Mouse (Mus musculus) intestine, embryonic 16.5 days (tissue): ENCODE results near the gene Ccdc185. TPM values are rescaled to one million over a fixed set of nuclear protein-coding genes. Genes with fewer than 3 reads are reported as not detected.

ENCODE experiments used
- ATAC-seq: fragments of 200-750 bp; cut with Nextera tagmentation; 2 replicates; pipeline ENCODE4 v1.8.0; 2017; ENCODE audit warnings: moderate TSS enrichment, moderate library complexity
- H3K27ac ChIP-seq: fragments of 300-500 bp; sonication (generic); 2 replicates; pipeline ENCODE4 v1.5.1; 2014; ENCODE audit warnings: mild to moderate bottlenecking, low read length
- H3K27me3 ChIP-seq: fragments of 300-500 bp; sonication (generic); replicated peaks from 2 replicates; pipeline ENCODE4 v1.6.1; 2014; ENCODE audit warnings: low read length, control low read depth, mixed read lengths; ENCODE audit not compliant: control insufficient read depth, insufficient read depth
- H3K36me3 ChIP-seq: fragments of 300-500 bp; sonication (generic); 2 replicates; pipeline ENCODE4 v1.6.1; 2014; ENCODE audit warnings: low read length, control low read depth; ENCODE audit not compliant: control insufficient read depth, insufficient read depth
- H3K4me1 ChIP-seq: fragments of 300-500 bp; sonication (generic); 2 replicates; pipeline ENCODE4 v1.6.1; 2014; ENCODE audit warnings: low read length, control low read depth, mixed read lengths; ENCODE audit not compliant: control insufficient read depth, insufficient read depth
- H3K4me2 ChIP-seq: fragments of 300-500 bp; sonication (generic); 2 replicates; pipeline ENCODE4 v1.6.1; 2014; ENCODE audit warnings: low read depth, low read length, control low read depth
- H3K4me3 ChIP-seq: fragments of 300-500 bp; sonication (generic); 2 replicates; pipeline ENCODE4 v1.5.1; 2014; ENCODE audit warnings: mild to moderate bottlenecking, low read length
- H3K9ac ChIP-seq: fragments of 300-500 bp; sonication (generic); 2 replicates; pipeline ENCODE4 v1.6.1; 2014; ENCODE audit warnings: low read depth, low read length
- H3K9me3 ChIP-seq: fragments of 300-500 bp; sonication (generic); 2 replicates; pipeline ENCODE4 v1.6.1; 2016; ENCODE audit warnings: low read length, control low read depth; ENCODE audit not compliant: control insufficient read depth
- WGBS: fragments of 180-500 bp; shearing (Covaris S2); extraction: QIAGEN DNeasy Blood & Tissue Kit; methylation state at CpG from one replicate; pipeline ENCODE4 v1.1.7; 2014; 5-methylcytosine and 5-hydroxymethylcytosine counted together
- polyA plus RNA-seq: library from polyadenylated mRNA; unstranded; fragments of >200 nt; fragmentation: Nextera tagmentation; extraction: Ambion mirVana; gene quantifications from 2 replicates; pipeline ENCODE4 v1.2.1, GENCODE M21; 2015

Ccdc185 gene
- polyA plus RNA-seq, 1 experiment from 2014 or later: 0.06 TPM

DNA sequence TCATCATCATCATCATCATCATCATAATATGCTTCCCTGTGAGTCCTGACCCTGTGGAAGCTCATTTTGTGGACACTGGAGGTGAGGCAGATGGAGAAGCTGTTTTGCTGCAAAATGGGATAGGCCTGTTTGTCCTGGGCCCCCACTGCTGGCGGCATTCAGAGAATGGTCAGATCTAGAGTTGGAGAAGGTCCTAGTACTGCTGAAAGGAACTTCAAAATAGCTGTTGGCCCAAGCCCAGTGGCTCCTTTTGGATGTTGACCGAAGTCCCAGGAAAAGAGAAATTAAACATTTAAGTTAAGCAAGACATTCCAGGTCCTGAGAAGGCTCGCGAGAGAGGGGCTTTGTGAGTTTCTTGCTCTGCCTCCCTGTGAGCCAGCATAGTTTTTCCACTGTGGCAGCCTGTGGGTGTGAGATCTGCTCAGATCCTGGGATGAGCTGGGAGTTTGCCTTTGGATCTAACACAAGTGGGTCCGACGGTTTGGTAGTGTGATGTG is 30.1 kb upstream of the Ccdc185 start:
- no peak for ATAC-seq

DNA sequence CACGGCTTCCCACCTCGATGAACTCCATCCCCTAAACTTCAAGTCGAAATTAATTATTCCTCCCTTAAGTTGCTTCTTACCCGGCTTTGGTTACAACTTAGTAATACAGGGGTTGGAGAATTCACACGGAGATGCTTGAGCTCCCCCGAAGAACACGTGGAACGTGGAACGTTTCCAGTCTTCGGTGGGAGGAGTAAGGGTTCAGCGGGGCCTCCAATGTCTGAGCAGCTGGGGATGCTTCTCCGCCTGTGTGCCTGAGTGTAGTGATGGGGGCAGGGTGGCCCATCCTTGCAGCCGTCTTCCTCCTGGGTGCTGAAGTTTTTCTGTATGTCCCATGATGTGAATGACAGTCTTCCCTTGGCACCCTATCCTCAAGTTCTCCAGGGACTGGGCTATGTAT is 29.2 kb upstream of the Ccdc185 start:
- 63% methylated on average over 13 of the region's 13 CpGs for WGBS
- H3K9ac ChIP-seq: no peak overlapping the region

More for the DNA sequence above, 30.1 kb upstream of the Ccdc185 start:
- H3K27me3 ChIP-seq: no peaks in the 10 kb centered on the region
- H3K27ac ChIP-seq: no peak overlapping the region
- no peak overlapping the region for H3K4me2 ChIP-seq
- H3K9ac ChIP-seq: no peak overlapping the region
- 74% methylated on average over 6 of the region's 6 CpGs for WGBS
- no peak overlapping the region for H3K4me3 ChIP-seq
- 0 out of 2 replicates have a peak, but pooled peaks cover 6% of the 10 kb centered on the region for H3K4me1 ChIP-seq
- no peaks in the 10 kb centered on the region for H3K36me3 ChIP-seq
- H3K9me3 ChIP-seq: no peaks in the 10 kb centered on the region

DNA sequence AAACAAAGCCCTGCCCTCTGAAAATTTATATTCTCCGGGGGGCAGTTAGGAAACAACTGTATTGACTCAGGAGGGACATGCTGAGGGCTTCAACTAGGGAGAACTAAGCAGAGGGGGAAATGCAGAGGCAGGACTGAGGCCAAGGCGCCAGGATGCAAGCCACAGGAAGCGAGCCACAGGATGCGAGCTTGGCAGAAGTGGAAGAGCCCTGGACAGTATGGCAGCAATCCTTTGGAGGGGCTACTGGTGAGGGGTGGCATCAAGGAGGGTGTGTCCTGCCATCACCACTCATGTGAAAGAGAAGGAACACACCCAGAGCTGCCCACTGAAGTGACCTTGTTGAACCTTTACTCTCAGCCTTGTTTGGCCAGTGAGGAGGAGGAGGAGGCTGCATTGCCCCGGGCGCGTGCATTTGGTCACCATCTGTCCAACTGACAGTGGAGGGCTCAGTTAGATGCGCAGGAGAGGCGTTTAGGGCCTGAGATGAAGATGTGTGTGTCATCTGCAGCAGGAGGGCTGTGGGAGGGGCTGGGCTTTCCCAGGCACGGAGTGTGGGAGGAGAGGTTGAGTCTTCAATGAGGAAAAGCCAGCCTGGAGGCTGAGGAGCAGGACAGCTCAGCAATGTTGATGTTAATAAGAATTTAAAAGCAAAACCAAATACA is 27.9 kb upstream of the Ccdc185 start:
- Histone ChIP-seq H3K36me3 (no peaks in the 10 kb centered on the region), H3K4me2 (no peak overlapping the region), H3K4me1 (no peaks in the 10 kb centered on the region), H3K4me3 (no peak overlapping the region), H3K9me3 (no peaks in the 10 kb centered on the region), H3K9ac (no peak overlapping the region), H3K27ac (no peak overlapping the region), H3K27me3 (no peaks in the 10 kb centered on the region)
- WGBS: 70% methylated on average over 10 of the region's 10 CpGs
- ATAC-seq: no peak

More for the DNA sequence above, 29.2 kb upstream of the Ccdc185 start:
- Histone ChIP-seq H3K9me3 (no peaks in the 10 kb centered on the region), H3K4me2 (no peak overlapping the region), H3K27ac (no peak overlapping the region), H3K4me1 (0 out of 2 replicates have a peak, but pooled peaks cover 6% of the 10 kb centered on the region), H3K27me3 (no peaks in the 10 kb centered on the region), H3K36me3 (no peaks in the 10 kb centered on the region), H3K4me3 (no peak overlapping the region)
- no peak for ATAC-seq

DNA sequence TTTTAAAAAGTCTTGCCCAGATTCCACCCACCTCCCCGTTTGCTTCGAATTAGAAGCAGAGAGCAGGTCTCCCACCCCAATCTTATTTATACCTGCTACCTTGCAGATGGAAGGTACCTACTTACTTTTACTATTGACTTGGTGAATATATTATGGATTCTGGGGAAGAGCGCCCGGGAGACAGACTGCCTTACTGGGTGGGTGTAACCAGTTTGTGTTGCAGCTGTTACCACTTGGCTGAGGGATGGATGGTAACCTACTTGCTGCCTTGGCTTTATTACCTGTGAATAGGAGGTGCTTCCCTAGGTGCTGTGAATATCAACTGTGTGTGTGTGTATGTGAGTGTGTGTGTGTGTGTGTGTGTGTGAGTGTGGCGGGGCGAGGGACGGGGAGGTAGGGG is 26.6 kb upstream of the Ccdc185 start:
- WGBS: 90% methylated on average over 7 of the region's 7 CpGs
- no peaks in the 10 kb centered on the region for H3K36me3 ChIP-seq
- H3K9ac ChIP-seq: no peak overlapping the region
- H3K27ac ChIP-seq: no peak overlapping the region
- no peaks in the 10 kb centered on the region for H3K9me3 ChIP-seq
- no peak overlapping the region for H3K4me2 ChIP-seq
- ATAC-seq: no peak
- H3K27me3 ChIP-seq: no peaks in the 10 kb centered on the region
- H3K4me3 ChIP-seq: no peak overlapping the region
- H3K4me1 ChIP-seq: no peaks in the 10 kb centered on the region

DNA sequence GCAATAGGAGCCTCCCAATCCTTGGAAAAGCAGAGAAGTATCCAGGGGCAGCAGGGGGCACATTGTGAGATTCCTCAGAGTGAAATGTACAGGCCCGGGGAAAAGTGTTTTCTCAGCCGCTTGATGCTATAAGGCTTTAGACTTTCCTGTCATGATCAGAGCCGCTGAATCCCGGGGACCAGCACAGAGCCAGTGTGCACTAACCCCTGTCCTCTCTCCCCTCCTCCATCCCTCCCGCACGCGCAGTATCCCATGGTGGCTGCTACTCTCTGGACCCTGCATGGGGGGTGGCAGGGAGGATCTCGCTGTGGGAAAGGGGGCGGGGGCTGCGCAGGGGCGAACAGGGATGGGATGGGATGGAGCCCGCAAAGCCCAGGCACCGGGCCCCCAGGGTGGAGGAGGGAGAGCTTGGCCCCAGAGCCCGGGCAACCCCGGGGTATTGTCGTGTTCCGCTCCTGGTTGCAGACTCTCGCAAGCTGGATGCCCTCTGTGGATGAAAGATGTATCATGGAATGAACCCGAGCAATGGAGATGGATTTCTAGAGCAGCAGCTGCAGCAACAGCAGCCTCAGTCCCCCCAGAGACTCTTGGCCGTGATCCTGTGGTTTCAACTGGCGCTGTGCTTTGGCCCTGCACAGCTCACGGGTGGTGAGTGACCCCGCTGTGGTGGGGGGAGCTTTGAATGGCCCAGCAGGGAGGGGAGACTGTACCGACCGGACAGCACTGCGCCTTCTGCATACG is 15.7 kb upstream of the Ccdc185 start:
- H3K9me3 ChIP-seq: no peaks in the 10 kb centered on the region
- 0 out of 2 replicates have a peak, but pooled peaks cover 2% of the 10 kb centered on the region for H3K27me3 ChIP-seq
- H3K27ac ChIP-seq: 0 out of 2 replicates have a peak overlapping the region, but pooled peaks have one; percentile 42
- no peaks in the 10 kb centered on the region for H3K36me3 ChIP-seq
- H3K4me1 ChIP-seq: peaks cover 13% of the 10 kb centered on the region
- H3K4me3 ChIP-seq: peak overlapping the region; percentile 63
- H3K4me2 ChIP-seq: peak overlapping the region; percentile 85
- 5% methylated on average over 27 of the region's 27 CpGs for WGBS
- H3K9ac ChIP-seq: peak overlapping the region; percentile 69
- peak; percentile 70 for ATAC-seq

DNA sequence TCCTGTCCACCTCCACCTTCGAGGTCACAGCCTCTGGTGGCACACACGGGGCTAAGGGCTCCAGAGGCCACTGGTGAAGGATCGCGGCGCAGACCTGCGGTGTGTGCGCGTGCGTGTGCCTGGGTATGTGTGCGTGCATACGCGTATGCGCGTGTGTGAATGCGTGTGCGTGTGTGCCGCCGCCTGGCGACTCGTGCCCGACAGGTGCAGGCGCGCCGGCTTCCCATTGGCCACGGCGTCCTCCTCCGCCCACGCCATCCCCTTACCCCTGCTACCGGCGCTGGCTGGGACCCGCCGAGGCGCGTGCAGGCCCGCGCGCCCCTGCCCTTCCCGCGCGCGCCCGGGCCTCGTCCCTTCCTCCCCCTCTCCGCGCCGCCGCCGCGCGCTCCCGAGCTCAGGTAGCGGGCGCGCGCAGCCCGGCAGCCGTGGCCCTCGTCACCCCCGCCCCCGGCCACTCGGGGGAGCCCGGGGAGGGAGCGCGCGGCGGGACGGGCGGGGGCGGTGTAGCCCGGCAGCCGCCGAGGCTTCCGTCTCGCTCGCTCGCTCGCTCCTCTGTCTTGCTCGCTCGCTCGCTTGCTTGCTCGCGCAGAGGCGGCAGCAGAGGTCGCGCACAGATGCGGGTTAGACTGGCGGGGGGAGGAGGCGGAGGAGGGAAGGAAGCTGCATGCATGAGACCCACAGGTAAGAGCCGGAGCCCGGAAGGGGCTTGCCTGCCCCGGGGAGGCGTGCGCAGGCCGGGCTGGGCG is 14.9 kb upstream of the Ccdc185 start, which contains the start of gene Susd4:
Susd4 (plus strand) TSS at position 145 of the 746 bp plus-strand sequence.
- peak; percentile 90 for ATAC-seq
- Histone ChIP-seq H3K4me3 (peak within 1 kb of the TSS; percentile 63), H3K9me3 (no peaks in the 10 kb centered on the region), H3K27me3 (0 out of 2 replicates have a peak, but pooled peaks cover 2% of the 10 kb centered on the region), H3K27ac (0 out of 2 replicates have a peak within 1 kb of the TSS, but pooled peaks have one; percentile 42), H3K4me1 (peaks cover 13% of the 10 kb centered on the region), H3K9ac (peak within 1 kb of the TSS; percentile 69), H3K4me2 (peak within 1 kb of the TSS; percentile 85), H3K36me3 (no peaks in the 10 kb centered on the region)
- under 1% methylated on average over 85 of the region's 95 CpGs for WGBS

DNA sequence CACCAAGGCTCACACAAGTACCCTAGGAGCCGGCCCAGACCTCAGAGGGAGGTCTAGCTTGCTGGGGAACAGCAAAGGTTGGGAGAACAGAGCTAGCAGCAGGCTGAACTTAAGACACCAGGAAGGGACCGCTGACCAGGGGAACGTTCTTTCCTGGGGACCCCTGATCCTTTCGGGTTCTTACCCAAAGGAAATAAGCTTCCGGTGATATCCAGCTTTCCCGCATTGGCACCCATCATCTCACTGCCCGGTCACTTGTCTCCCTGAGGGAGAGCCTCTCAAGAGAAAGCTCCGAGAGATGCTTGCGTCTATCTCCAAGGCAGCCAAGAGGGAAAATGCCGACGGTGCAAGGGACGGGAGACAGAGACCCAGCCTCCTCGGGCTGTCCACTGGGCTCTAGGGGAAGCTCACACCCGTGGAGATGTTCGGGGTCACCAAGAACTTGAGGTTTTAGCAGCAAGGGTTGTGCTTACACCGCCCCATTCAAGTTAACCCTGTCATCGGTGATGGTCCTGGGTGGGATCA is 14.3 kb upstream of the Ccdc185 start:
- peak; percentile 18; the same call in 1 of the 2 replicates for ATAC-seq
- WGBS: 15% methylated on average over 17 of the region's 17 CpGs
- H3K9ac ChIP-seq: peak overlapping the region; percentile 69

DNA sequence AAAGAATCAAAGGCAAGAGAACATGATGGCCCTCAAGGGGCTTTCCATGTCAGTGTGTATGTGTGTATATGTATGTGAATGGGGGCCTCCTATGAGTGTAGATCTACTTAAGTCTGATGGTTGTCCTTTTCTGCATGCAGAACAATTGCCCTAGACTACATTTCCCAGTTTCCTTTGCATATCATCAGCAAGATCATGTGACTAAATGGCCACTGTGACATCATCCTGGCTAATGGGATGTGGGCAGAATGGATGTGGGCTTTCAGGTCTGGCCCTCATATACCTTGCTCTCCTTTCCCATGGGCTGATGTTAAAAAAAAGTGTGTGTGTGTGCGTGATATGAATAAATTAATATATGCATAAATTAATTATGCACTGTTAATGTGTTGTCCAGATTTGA is 9.8 kb upstream of the Ccdc185 start:
- Histone ChIP-seq H3K4me2 (no peak overlapping the region), H3K36me3 (no peaks in the 10 kb centered on the region), H3K9ac (no peak overlapping the region), H3K27me3 (0 out of 2 replicates have a peak, but pooled peaks cover 2% of the 10 kb centered on the region), H3K4me1 (peaks cover 4% of the 10 kb centered on the region; the same call in 1 of the 2 replicates), H3K9me3 (no peaks in the 10 kb centered on the region), H3K4me3 (no peak overlapping the region), H3K27ac (no peak overlapping the region)
- no peak for ATAC-seq
- WGBS: 100% methylated on average over 1 of the region's 1 CpGs

More for the DNA sequence above, 14.3 kb upstream of the Ccdc185 start:
- peak overlapping the region; percentile 85 for H3K4me2 ChIP-seq
- no peaks in the 10 kb centered on the region for H3K9me3 ChIP-seq
- H3K27ac ChIP-seq: no peak overlapping the region
- H3K27me3 ChIP-seq: 0 out of 2 replicates have a peak, but pooled peaks cover 2% of the 10 kb centered on the region
- H3K4me1 ChIP-seq: peaks cover 13% of the 10 kb centered on the region
- peak overlapping the region; percentile 63 for H3K4me3 ChIP-seq
- H3K36me3 ChIP-seq: no peaks in the 10 kb centered on the region
